Mouse (Mus musculus) 416B (cell line): Measurements from ENCODE around the gene Tmem104.

Experiments used
- DNase-seq: peaks from one replicate; pipeline ENCODE4 v3.0.0; 2011; ENCODE audit warnings: low read depth

Tmem104 gene

GRCm38 (mm10) chr11:115264862-115265668 is 77.8 kb downstream of the Tmem104 start:
- DNase-seq, result no peak

- no peak for DNase-seq
Observed at GRCm38 (mm10) chr11:115265771-115266399, 78.6 kb downstream of the Tmem104 start.

- DNase-seq, result no peak
Observed at GRCm38 (mm10) chr11:115266400-115266778, 79.1 kb downstream of the Tmem104 start.

- DNase-seq, result no peak
Observed at GRCm38 (mm10) chr11:115267061-115267883, 80.0 kb downstream of the Tmem104 start, which contains the start of gene Grin2c. TSS of gene Grin2c (minus strand) at chr11:115267243.

GRCm38 (mm10) chr11:115267958-115268357 is 80.7 kb downstream of the Tmem104 start:
- DNase-seq, result no peak

- DNase-seq, result no peak
Observed at GRCm38 (mm10) chr11:115269330-115270066, 82.2 kb downstream of the Tmem104 start.

GRCm38 (mm10) chr11:115270148-115270861 is 83.0 kb downstream of the Tmem104 start:
- peak; percentile 68 for DNase-seq

- no peak for DNase-seq
Observed at GRCm38 (mm10) chr11:115271052-115271451, 83.8 kb downstream of the Tmem104 start.

- no peak for DNase-seq
Observed at GRCm38 (mm10) chr11:115271481-115271880, 84.2 kb downstream of the Tmem104 start.

GRCm38 (mm10) chr11:115272894-115273498 is 85.7 kb downstream of the Tmem104 start:
- DNase-seq, result peak; percentile 14

GRCm38 (mm10) chr11:115273735-115274134 is 86.4 kb downstream of the Tmem104 start:
- no peak for DNase-seq

- no peak for DNase-seq
Observed at GRCm38 (mm10) chr11:115274178-115274577, 86.9 kb downstream of the Tmem104 start.

- DNase-seq, result no peak
Observed at GRCm38 (mm10) chr11:115274771-115275170, 87.5 kb downstream of the Tmem104 start.

- DNase-seq, result peak; percentile 68
Observed at GRCm38 (mm10) chr11:115275509-115275908, 88.2 kb downstream of the Tmem104 start.

GRCm38 (mm10) chr11:115275954-115276353 is 88.7 kb downstream of the Tmem104 start:
- no peak for DNase-seq

GRCm38 (mm10) chr11:115276780-115277603 is 89.7 kb downstream of the Tmem104 start, which contains the start of gene Fdxr:
TSS of gene Fdxr (minus strand) at chr11:115277050.
- peak; percentile 100 for DNase-seq

GRCm38 (mm10) chr11:115277604-115277975 is 90.3 kb downstream of the Tmem104 start:
- no peak for DNase-seq

- DNase-seq, result peak; percentile 14
Observed at GRCm38 (mm10) chr11:115278176-115278575, 90.9 kb downstream of the Tmem104 start.

GRCm38 (mm10) chr11:115279726-115280125 is 92.4 kb downstream of the Tmem104 start:
- peak; percentile 97 for DNase-seq

GRCm38 (mm10) chr11:115282295-115282694 is 95.0 kb downstream of the Tmem104 start:
- no peak for DNase-seq
